Mouse (Mus musculus) bone marrow macrophage, adult 2 months (primary cell): Measurements from ENCODE around the gene Pard3.

Experiments used
- CTCF ChIP-seq: IDR thresholded peaks from 2 replicates; pipeline ENCODE4 v1.5.1; 2012; ENCODE audit warnings: low read depth, mild to moderate bottlenecking, low read length, moderate library complexity
- POLR2A ChIP-seq: IDR thresholded peaks from 2 replicates; pipeline ENCODE4 v1.6.1; 2012; ENCODE audit warnings: mild to moderate bottlenecking, low read depth, low read length, borderline replicate concordance

- TF ChIP-seq POLR2A, result no peak
- TF ChIP-seq CTCF, result no peak
These were observed 24.7 kb downstream of the Pard3 start for GRCm38 (mm10) chr8:127088372-127088771.
